Mouse (Mus musculus) midbrain, postnatal 0 days (tissue): Measurements from ENCODE around the gene Vmn1r56. TPM values are rescaled to one million over a fixed set of nuclear protein-coding genes. Genes with fewer than 3 reads are reported as not detected.
"Not testable (repeated sequence)": the region's sequence is repeated elsewhere in the genome, so short reads cannot be mapped to it uniquely, and the experiment has no call there.

Experiments used
- ATAC-seq: fragments of 200-750 bp; cut with Nextera tagmentation; 2 replicates; pipeline ENCODE4 v1.8.0; 2017; ENCODE audit warnings: moderate number of reproducible peaks, mild to moderate bottlenecking, moderate TSS enrichment, moderate library complexity; ENCODE audit not compliant: low FRiP score
- DNase-seq: peaks from one replicate; pipeline ENCODE4 v3.0.0-alpha.2; 2015; ENCODE audit warnings: low spot score
- H3K27ac ChIP-seq: fragments of 300-500 bp; sonication (generic); 2 replicates; pipeline ENCODE4 v1.5.1; 2014; ENCODE audit warnings: low read depth, mild to moderate bottlenecking, low read length, mixed read lengths
- H3K27me3 ChIP-seq: fragments of 300-500 bp; sonication (generic); 2 replicates; pipeline ENCODE4 v1.6.1; 2014; ENCODE audit warnings: low read length, control low read depth, mixed read lengths; ENCODE audit not compliant: insufficient read depth
- H3K36me3 ChIP-seq: fragments of 300-500 bp; sonication (generic); 2 replicates; pipeline ENCODE4 v1.6.1; 2014; ENCODE audit warnings: low read length, control low read depth, mixed read lengths; ENCODE audit not compliant: insufficient read depth
- H3K4me1 ChIP-seq: fragments of 300-500 bp; sonication (generic); 2 replicates; pipeline ENCODE4 v1.6.1; 2014; ENCODE audit warnings: mild to moderate bottlenecking, control low read depth, antibody characterized with exemption, low read length, mixed read lengths; ENCODE audit not compliant: insufficient read depth
- H3K4me2 ChIP-seq: fragments of 300-500 bp; sonication (generic); 2 replicates; pipeline ENCODE4 v1.6.1; 2014; ENCODE audit warnings: low read depth, mild to moderate bottlenecking, low read length, mixed read lengths; ENCODE audit not compliant: poor library complexity, severe bottlenecking
- H3K4me3 ChIP-seq: fragments of 300-500 bp; sonication (generic); 2 replicates; pipeline ENCODE4 v1.5.1; 2014; ENCODE audit warnings: low read depth, mild to moderate bottlenecking, low read length, moderate library complexity
- H3K9ac ChIP-seq: fragments of 300-500 bp; sonication (generic); replicated peaks from 2 replicates; pipeline ENCODE4 v1.6.1; 2014; ENCODE audit warnings: mild to moderate bottlenecking, low read length, moderate library complexity, mixed read lengths; ENCODE audit not compliant: poor library complexity, severe bottlenecking
- H3K9me3 ChIP-seq: fragments of 300-500 bp; sonication (generic); 2 replicates; pipeline ENCODE4 v1.6.1; 2016; ENCODE audit warnings: low read length, control low read depth
- WGBS: fragments of 180-500 bp; shearing (Covaris S2); extraction: QIAGEN DNeasy Blood & Tissue Kit; methylation state at CpG from one replicate; pipeline ENCODE4 v1.1.7; 2014; 5-methylcytosine and 5-hydroxymethylcytosine counted together
- polyA plus RNA-seq: library from polyadenylated mRNA; unstranded; fragments of >200 nt; fragmentation: Nextera tagmentation; extraction: Ambion mirVana; gene quantifications from 2 replicates; pipeline ENCODE4 v1.2.1, GENCODE M21; 2015
- total RNA-seq: library from RNA; depleted of rRNA; stranded (reverse); fragments of >200 nt; gene quantifications from 2 replicates; pipeline ENCODE4 v1.2.3, GENCODE M21; 2014; rRNA removed

The Vmn1r56 gene
- total RNA-seq: not detected in 2 replicates
- polyA plus RNA-seq: not detected in 2 replicates

- not testable (repeated sequence) for H3K4me3 ChIP-seq, H3K4me1 ChIP-seq, ATAC-seq, H3K4me2 ChIP-seq, H3K9ac ChIP-seq, H3K27ac ChIP-seq, H3K27me3 ChIP-seq, H3K36me3 ChIP-seq, H3K9me3 ChIP-seq, DNase-seq
Observed at GRCm38 (mm10) chr7:5196647-5197046, at the start of gene Vmn1r56. TSS of gene Vmn1r56 (minus strand) at chr7:5196747.

DNA sequence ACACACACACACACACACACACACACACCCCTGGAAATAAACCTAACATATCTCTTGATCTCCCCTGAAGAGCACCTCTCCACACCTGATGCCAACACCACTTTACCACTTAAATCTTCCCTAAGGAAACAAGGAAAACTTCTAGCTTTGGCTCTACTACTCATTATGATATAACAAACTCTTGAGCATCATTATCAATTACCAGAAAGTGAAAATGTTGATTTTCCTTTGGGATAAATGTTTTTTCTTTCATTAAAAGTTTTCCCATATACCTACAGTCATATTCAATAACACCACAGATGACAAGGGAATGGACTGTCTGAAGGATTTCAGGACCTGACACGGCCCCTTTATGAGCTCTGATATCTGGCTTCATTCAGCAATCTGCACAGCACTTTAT lies 21.6 kb upstream of the Vmn1r56 start, which contains the start of gene Vmn1r57:
TSS of gene Vmn1r57 (plus strand) at position 301 of the 400 bp plus-strand sequence.
- not testable (repeated sequence) for H3K27me3 ChIP-seq, H3K9ac ChIP-seq, H3K27ac ChIP-seq, DNase-seq, H3K4me2 ChIP-seq, H3K4me3 ChIP-seq, H3K36me3 ChIP-seq, H3K9me3 ChIP-seq, H3K4me1 ChIP-seq, ATAC-seq
- 63% methylated on average over 1 of the region's 1 CpGs for WGBS

DNA sequence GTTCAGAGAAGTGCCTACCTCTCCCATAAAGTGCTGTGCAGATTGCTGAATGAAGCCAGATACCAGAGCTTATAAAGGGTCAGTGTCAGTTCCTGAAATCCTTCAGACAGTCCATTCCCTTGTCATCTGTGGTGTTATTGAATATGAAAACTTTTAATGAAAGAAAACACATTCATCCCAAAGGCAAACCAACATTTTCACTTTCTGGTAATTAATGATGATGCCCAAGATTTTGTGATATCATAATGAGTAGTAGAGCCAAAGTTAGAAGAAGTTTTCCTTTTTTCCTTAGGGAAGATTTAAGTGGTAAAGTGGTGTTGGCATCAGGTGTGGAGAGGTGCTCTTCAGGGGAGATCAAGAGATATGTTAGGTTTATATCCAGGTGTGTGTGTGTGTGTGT lies 47.0 kb downstream of the Vmn1r56 start, which contains the start of gene Vmn1r55:
TSS of gene Vmn1r55 (minus strand) at position 101 of the 400 bp plus-strand sequence.
- H3K4me2 ChIP-seq, H3K27ac ChIP-seq, H3K27me3 ChIP-seq, H3K4me3 ChIP-seq, ATAC-seq, H3K4me1 ChIP-seq, DNase-seq, H3K36me3 ChIP-seq, H3K9ac ChIP-seq, H3K9me3 ChIP-seq: not testable (repeated sequence)

Other genes with a start within 250 kb of the Vmn1r56 start
- 0.49 TPM in 1 of 2 replicates, not detected in the other for gene Sbk2, start 232.3 kb downstream of the Vmn1r56 start, total RNA-seq
- gene Sbk2, start 232.3 kb downstream of the Vmn1r56 start, polyA plus RNA-seq: 0.20 TPM in 1 of 2 replicates, not detected in the other
- 0.49 and 1.8 TPM in 2 replicates for gene Sbk3, start 225.6 kb downstream of the Vmn1r56 start, total RNA-seq
- 0.45 and 0.46 TPM in 2 replicates for gene Sbk3, start 225.6 kb downstream of the Vmn1r56 start, polyA plus RNA-seq
- gene Zfp579, start 200.6 kb downstream of the Vmn1r56 start, total RNA-seq: 53.2 and 54.3 TPM in 2 replicates
- gene Zfp579, start 200.6 kb downstream of the Vmn1r56 start, polyA plus RNA-seq: 43.1 and 43.3 TPM in 2 replicates
- 3.9 and 7.3 TPM in 2 replicates for gene Zfp524, start 182.3 kb downstream of the Vmn1r56 start, total RNA-seq
- gene Zfp524, start 182.3 kb downstream of the Vmn1r56 start, polyA plus RNA-seq: 2.9 and 3.5 TPM in 2 replicates
- 35.5 and 36.1 TPM in 2 replicates for gene Fiz1, start 182.1 kb downstream of the Vmn1r56 start, total RNA-seq
- 22.8 and 25.7 TPM in 2 replicates for gene Fiz1, start 182.1 kb downstream of the Vmn1r56 start, polyA plus RNA-seq
- gene Gm44973, start 181.3 kb downstream of the Vmn1r56 start, total RNA-seq: not detected in 2 replicates
- gene Gm44973, start 181.3 kb downstream of the Vmn1r56 start, polyA plus RNA-seq: 1.2 and 2.6 TPM in 2 replicates
- 35.0 and 48.4 TPM in 2 replicates for gene Zfp865, start 176.4 kb downstream of the Vmn1r56 start, total RNA-seq
- 5.5 and 6.8 TPM in 2 replicates for gene Zfp865, start 176.4 kb downstream of the Vmn1r56 start, polyA plus RNA-seq
- gene Ccdc106, start 176.2 kb downstream of the Vmn1r56 start, total RNA-seq: 65.6 and 68.8 TPM in 2 replicates
- gene Ccdc106, start 176.2 kb downstream of the Vmn1r56 start, polyA plus RNA-seq: 75.4 and 77.3 TPM in 2 replicates
- gene 4632433K11Rik, start 162.6 kb downstream of the Vmn1r56 start, total RNA-seq: not detected in 2 replicates
- gene 4632433K11Rik, start 162.6 kb downstream of the Vmn1r56 start, polyA plus RNA-seq: not detected in 2 replicates
- gene Zfp784, start 158.3 kb downstream of the Vmn1r56 start, total RNA-seq: 5.0 and 8.0 TPM in 2 replicates
- gene Zfp784, start 158.3 kb downstream of the Vmn1r56 start, polyA plus RNA-seq: 4.3 and 5.4 TPM in 2 replicates
- 55.6 and 77.7 TPM in 2 replicates for gene Zfp580, start 145.2 kb downstream of the Vmn1r56 start, total RNA-seq
- 154 and 157 TPM in 2 replicates for gene Zfp580, start 145.2 kb downstream of the Vmn1r56 start, polyA plus RNA-seq
- 157 and 161 TPM in 2 replicates for gene U2af2, start 134.6 kb downstream of the Vmn1r56 start, total RNA-seq
- gene U2af2, start 134.6 kb downstream of the Vmn1r56 start, polyA plus RNA-seq: 74.7 and 78.2 TPM in 2 replicates
- 399 and 484 TPM in 2 replicates for gene Epn1, start 116.5 kb downstream of the Vmn1r56 start, total RNA-seq
- 130 and 134 TPM in 2 replicates for gene Epn1, start 116.5 kb downstream of the Vmn1r56 start, polyA plus RNA-seq
- not detected in 2 replicates for gene Rfpl4, start 79.8 kb downstream of the Vmn1r56 start, total RNA-seq
- not detected in 2 replicates for gene Rfpl4, start 79.8 kb downstream of the Vmn1r56 start, polyA plus RNA-seq
- 1.3 TPM in 1 of 2 replicates, not detected in the other for gene Rasl2-9, start 70.8 kb downstream of the Vmn1r56 start, total RNA-seq
- gene Rasl2-9, start 70.8 kb downstream of the Vmn1r56 start, polyA plus RNA-seq: 0.57 and 0.72 TPM in 2 replicates
- gene Vmn1r55, start 47.1 kb downstream of the Vmn1r56 start, total RNA-seq: not detected in 2 replicates
- gene Vmn1r55, start 47.1 kb downstream of the Vmn1r56 start, polyA plus RNA-seq: not detected in 2 replicates
- gene Vmn1r57, start 21.7 kb upstream of the Vmn1r56 start, total RNA-seq: not detected in 2 replicates
- not detected in 2 replicates for gene Vmn1r57, start 21.7 kb upstream of the Vmn1r56 start, polyA plus RNA-seq
- gene Gm5065, start 153.8 kb upstream of the Vmn1r56 start, total RNA-seq: not detected in 2 replicates
- not detected in 2 replicates for gene Gm5065, start 153.8 kb upstream of the Vmn1r56 start, polyA plus RNA-seq
- gene Nlrp2, start 154.3 kb upstream of the Vmn1r56 start, total RNA-seq: not detected in 2 replicates
- gene Nlrp2, start 154.3 kb upstream of the Vmn1r56 start, polyA plus RNA-seq: not detected in 2 replicates
- gene Vmn1r58, start 216.6 kb upstream of the Vmn1r56 start, total RNA-seq: not detected in 2 replicates
- not detected in 2 replicates for gene Vmn1r58, start 216.6 kb upstream of the Vmn1r56 start, polyA plus RNA-seq